Mouse (Mus musculus): ENCODE data around the gene Olfr560. TPM values are rescaled to one million over a fixed set of nuclear protein-coding genes. Genes with fewer than 3 reads are reported as not detected.
A peak's percentile ranks its signal among the peaks of the same experiment; 100 is the strongest.

Olfr560 gene
- total RNA-seq (2014; rRNA removed; ENCODE audit: low replicate concordance) (not detected in 2 replicates), polyA plus RNA-seq (2015; fragmentation: Nextera tagmentation; extraction: Ambion mirVana) (not detected in 2 replicates)

DNA sequence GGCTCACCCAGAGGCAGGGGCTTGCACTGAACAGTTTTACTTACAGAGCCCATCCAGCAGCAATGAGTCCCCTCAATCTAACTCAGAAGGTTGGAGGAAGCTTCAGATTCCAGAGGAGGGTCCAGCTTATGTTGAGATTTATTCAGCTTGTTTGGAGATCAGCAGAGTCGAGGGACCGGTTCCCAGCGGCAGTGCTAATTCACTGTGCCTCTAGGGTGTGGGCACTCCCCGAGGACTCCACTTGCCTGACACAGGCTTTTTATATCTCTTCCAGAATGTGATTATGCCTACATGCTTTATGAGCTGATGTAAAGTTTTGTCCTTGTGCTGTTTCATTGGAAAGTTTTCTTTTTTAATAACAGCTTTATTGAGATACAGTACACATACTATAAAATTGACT, at the start of gene Olfr560, which contains the start of gene Olfr78:
Gene Olfr560, minus strand, starts transcription at position 101 of the 400 bp plus-strand sequence.
Gene Olfr78, minus strand, starts transcription at position 206 of the 400 bp plus-strand sequence.
- TF ChIP-seq EP300 (IDR thresholded peaks at IDR 0.05; ENCODE audit: low read depth) (no peak), CTCF (IDR thresholded peaks at IDR 0.05; ENCODE audit: low read depth) (no peak)
- no peaks in the 10 kb centered on the region for H3K9me3 ChIP-seq (replicated peaks; ENCODE audit: control insufficient read depth, low read length)
- H3K4me1 ChIP-seq (ENCODE audit: control insufficient read depth, insufficient read depth) = no peaks in the 10 kb centered on the region
- no peak within 1 kb of the TSS for H3K4me2 ChIP-seq (ENCODE audit: low read depth, low read length)
- DNase-seq (ENCODE audit: low spot score) = no peak
- no peak within 1 kb of the TSS for H3K27ac ChIP-seq (ENCODE audit: low read depth)
- 68% methylated on average over 4 of the region's 4 CpGs for WGBS
- no peaks in the 10 kb centered on the region for H3K36me3 ChIP-seq (replicated peaks; ENCODE audit: control insufficient read depth, insufficient read depth, low read length)
- no peaks in the 10 kb centered on the region for H3K27me3 ChIP-seq (ENCODE audit: control insufficient read depth, insufficient read depth, low read length)
- no peak within 1 kb of the TSS for H3K4me3 ChIP-seq (ENCODE audit: low read depth, low read length)
- no peak for ATAC-seq (ENCODE audit: insufficient read depth, low read depth)
- H3K9ac ChIP-seq (replicated peaks; ENCODE audit: low read depth, low read length) = no peak within 1 kb of the TSS

- no peaks in the 10 kb centered on the region for H3K4me1 ChIP-seq (ENCODE audit: control insufficient read depth, insufficient read depth)
- H3K9me3 ChIP-seq (replicated peaks; ENCODE audit: control insufficient read depth, low read length) = no peaks in the 10 kb centered on the region
- DNase-seq (ENCODE audit: low spot score) (no peak), ATAC-seq (ENCODE audit: insufficient read depth, low read depth) (no peak)
- H3K27me3 ChIP-seq (ENCODE audit: control insufficient read depth, insufficient read depth, low read length) = no peaks in the 10 kb centered on the region
- no peaks in the 10 kb centered on the region for H3K36me3 ChIP-seq (replicated peaks; ENCODE audit: control insufficient read depth, insufficient read depth, low read length)
- TF ChIP-seq CTCF (IDR thresholded peaks at IDR 0.05; ENCODE audit: low read depth) = no peak
- no peak for TF ChIP-seq EP300 (IDR thresholded peaks at IDR 0.05; ENCODE audit: low read depth)
- H3K9ac ChIP-seq (replicated peaks; ENCODE audit: low read depth, low read length) = no peak within 1 kb of the TSS
- no peak within 1 kb of the TSS for H3K27ac ChIP-seq (ENCODE audit: low read depth)
- H3K4me3 ChIP-seq (ENCODE audit: low read depth, low read length) = no peak within 1 kb of the TSS
- no peak within 1 kb of the TSS for H3K4me2 ChIP-seq (ENCODE audit: low read depth, low read length)
These were observed 44.0 kb upstream of the Olfr560 start, which contains the start of gene Olfr564 for GRCm38 (mm10) chr7:102803180-102803579. Gene Olfr564 (plus strand): TSS chr7:102803480.

DNA sequence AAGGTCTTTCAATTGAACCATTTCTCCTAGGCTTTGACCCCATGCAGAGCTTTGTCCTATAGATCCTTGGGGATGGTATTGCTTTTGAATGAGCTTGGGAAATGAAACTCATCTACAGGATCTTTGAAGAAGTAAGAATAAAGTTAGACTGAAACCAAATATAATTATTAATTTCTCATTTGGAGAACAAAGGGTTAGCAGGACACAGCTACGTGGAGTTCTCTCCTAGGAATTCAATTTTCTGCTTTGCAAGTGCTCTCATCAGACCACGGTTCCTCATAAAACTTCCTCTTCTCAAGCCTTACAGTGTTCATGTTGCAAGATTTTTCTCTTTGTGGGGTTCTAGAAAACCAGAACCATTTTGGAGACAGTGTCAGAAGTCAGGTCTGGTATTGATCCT, 11.8 kb upstream of the Olfr560 start, which contains the start of gene Olfr561:
Gene Olfr561, plus strand, starts transcription at position 301 of the 400 bp plus-strand sequence.
- Histone ChIP-seq H3K27ac (ENCODE audit: low read depth) (no peak within 1 kb of the TSS), H3K4me2 (ENCODE audit: low read depth, low read length) (no peak within 1 kb of the TSS), H3K9me3 (replicated peaks; ENCODE audit: control insufficient read depth, low read length) (no peaks in the 10 kb centered on the region), H3K9ac (replicated peaks; ENCODE audit: low read depth, low read length) (no peak within 1 kb of the TSS), H3K27me3 (ENCODE audit: control insufficient read depth, insufficient read depth, low read length) (no peaks in the 10 kb centered on the region), H3K4me1 (ENCODE audit: control insufficient read depth, insufficient read depth) (no peaks in the 10 kb centered on the region), H3K4me3 (ENCODE audit: low read depth, low read length) (no peak within 1 kb of the TSS), H3K36me3 (replicated peaks; ENCODE audit: control insufficient read depth, insufficient read depth, low read length) (no peaks in the 10 kb centered on the region)
- no peak for ATAC-seq (ENCODE audit: insufficient read depth, low read depth)
- DNase-seq (ENCODE audit: low spot score) = no peak
- TF ChIP-seq CTCF (IDR thresholded peaks at IDR 0.05; ENCODE audit: low read depth) (no peak), EP300 (IDR thresholded peaks at IDR 0.05; ENCODE audit: low read depth) (no peak)
- WGBS = 62% methylated on average over 2 of the region's 2 CpGs

GRCm38 (mm10) chr7:102752086-102752485, 7.1 kb downstream of the Olfr560 start:
- Histone ChIP-seq H3K9me3 (replicated peaks; ENCODE audit: control insufficient read depth, low read length) (no peaks in the 10 kb centered on the region), H3K4me2 (ENCODE audit: low read depth, low read length) (no peak overlapping the region), H3K27ac (ENCODE audit: low read depth) (no peak overlapping the region), H3K36me3 (replicated peaks; ENCODE audit: control insufficient read depth, insufficient read depth, low read length) (no peaks in the 10 kb centered on the region), H3K4me1 (ENCODE audit: control insufficient read depth, insufficient read depth) (no peaks in the 10 kb centered on the region), H3K9ac (replicated peaks; ENCODE audit: low read depth, low read length) (no peak overlapping the region), H3K27me3 (ENCODE audit: control insufficient read depth, insufficient read depth, low read length) (no peaks in the 10 kb centered on the region), H3K4me3 (ENCODE audit: low read depth, low read length) (no peak overlapping the region)
- TF ChIP-seq CTCF (IDR thresholded peaks at IDR 0.05; ENCODE audit: low read depth) (peak; percentile 39), EP300 (IDR thresholded peaks at IDR 0.05; ENCODE audit: low read depth) (no peak)
- DNase-seq (ENCODE audit: low spot score) (no peak), ATAC-seq (ENCODE audit: insufficient read depth, low read depth) (no peak)
- WGBS = 3% methylated on average over 1 of the region's 1 CpGs

DNA sequence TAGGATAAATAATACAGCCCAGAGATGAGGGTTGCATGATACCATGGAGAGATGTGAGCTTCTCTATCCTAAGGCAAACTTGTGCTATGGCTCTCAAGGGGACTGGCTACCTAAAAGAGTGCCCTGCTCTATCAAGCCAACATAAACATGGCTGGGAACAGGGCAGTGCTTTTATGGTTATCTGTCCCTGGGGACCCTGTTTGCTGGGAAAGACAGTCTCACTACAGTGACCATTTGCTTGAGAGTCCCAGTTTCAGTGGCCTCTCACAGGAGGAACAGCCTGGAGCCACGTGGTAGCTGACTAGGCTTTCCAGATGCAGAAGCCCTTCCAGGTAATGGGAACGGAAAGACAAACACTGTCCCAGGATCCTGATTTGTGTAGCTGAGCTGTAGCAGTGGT, 21.5 kb downstream of the Olfr560 start:
- H3K27me3 ChIP-seq (ENCODE audit: control insufficient read depth, insufficient read depth, low read length) = no peaks in the 10 kb centered on the region
- TF ChIP-seq EP300 (IDR thresholded peaks at IDR 0.05; ENCODE audit: low read depth) (no peak), CTCF (IDR thresholded peaks at IDR 0.05; ENCODE audit: low read depth) (peak; percentile 2; the same call in 1 of the 2 replicates)
- H3K9ac ChIP-seq (replicated peaks; ENCODE audit: low read depth, low read length) = no peak overlapping the region
- no peak overlapping the region for H3K4me2 ChIP-seq (ENCODE audit: low read depth, low read length)
- H3K4me3 ChIP-seq (ENCODE audit: low read depth, low read length) = no peak overlapping the region
- H3K27ac ChIP-seq (ENCODE audit: low read depth) = no peak overlapping the region
- WGBS = 61% methylated on average over 2 of the region's 2 CpGs
- no peak for ATAC-seq (ENCODE audit: insufficient read depth, low read depth)
- H3K4me1 ChIP-seq (ENCODE audit: control insufficient read depth, insufficient read depth) = no peaks in the 10 kb centered on the region
- H3K36me3 ChIP-seq (replicated peaks; ENCODE audit: control insufficient read depth, insufficient read depth, low read length) = no peaks in the 10 kb centered on the region
- no peaks in the 10 kb centered on the region for H3K9me3 ChIP-seq (replicated peaks; ENCODE audit: control insufficient read depth, low read length)
- DNase-seq (ENCODE audit: low spot score) = no peak

DNA sequence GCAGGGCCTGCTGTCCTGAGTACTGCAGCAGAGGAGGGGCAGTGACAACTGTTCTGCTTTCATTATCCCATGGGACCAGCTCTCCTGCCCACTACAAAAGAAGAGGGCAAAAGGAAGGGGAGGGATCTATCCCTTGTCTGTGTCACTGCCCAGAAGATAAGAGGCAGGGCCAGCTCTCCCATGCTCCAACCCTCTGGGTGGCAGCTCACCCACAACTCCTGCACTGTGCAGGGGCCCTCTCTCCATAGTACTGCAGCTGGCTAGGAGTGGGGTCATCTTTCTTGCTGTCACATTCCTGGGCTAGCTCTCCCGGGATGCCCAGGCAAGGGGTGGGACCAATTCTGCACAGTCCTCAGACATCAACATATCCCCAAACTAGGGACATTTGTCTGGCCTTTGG, 25.4 kb downstream of the Olfr560 start:
- no peak for DNase-seq (ENCODE audit: low spot score)
- Histone ChIP-seq H3K4me2 (ENCODE audit: low read depth, low read length) (no peak overlapping the region), H3K36me3 (replicated peaks; ENCODE audit: control insufficient read depth, insufficient read depth, low read length) (no peaks in the 10 kb centered on the region), H3K9me3 (replicated peaks; ENCODE audit: control insufficient read depth, low read length) (no peaks in the 10 kb centered on the region), H3K4me1 (ENCODE audit: control insufficient read depth, insufficient read depth) (no peaks in the 10 kb centered on the region), H3K9ac (replicated peaks; ENCODE audit: low read depth, low read length) (no peak overlapping the region), H3K27ac (ENCODE audit: low read depth) (no peak overlapping the region), H3K4me3 (ENCODE audit: low read depth, low read length) (no peak overlapping the region), H3K27me3 (ENCODE audit: control insufficient read depth, insufficient read depth, low read length) (no peaks in the 10 kb centered on the region)
- WGBS = 33% methylated on average over 1 of the region's 1 CpGs
- TF ChIP-seq CTCF (IDR thresholded peaks at IDR 0.05; ENCODE audit: low read depth) (no peak), EP300 (IDR thresholded peaks at IDR 0.05; ENCODE audit: low read depth) (no peak)
- no peak for ATAC-seq (ENCODE audit: insufficient read depth, low read depth)

Data from heart, postnatal 0 days (tissue).